Mouse (Mus musculus): ENCODE measurements around the gene Hoxc6.

The Hoxc6 gene

DNA sequence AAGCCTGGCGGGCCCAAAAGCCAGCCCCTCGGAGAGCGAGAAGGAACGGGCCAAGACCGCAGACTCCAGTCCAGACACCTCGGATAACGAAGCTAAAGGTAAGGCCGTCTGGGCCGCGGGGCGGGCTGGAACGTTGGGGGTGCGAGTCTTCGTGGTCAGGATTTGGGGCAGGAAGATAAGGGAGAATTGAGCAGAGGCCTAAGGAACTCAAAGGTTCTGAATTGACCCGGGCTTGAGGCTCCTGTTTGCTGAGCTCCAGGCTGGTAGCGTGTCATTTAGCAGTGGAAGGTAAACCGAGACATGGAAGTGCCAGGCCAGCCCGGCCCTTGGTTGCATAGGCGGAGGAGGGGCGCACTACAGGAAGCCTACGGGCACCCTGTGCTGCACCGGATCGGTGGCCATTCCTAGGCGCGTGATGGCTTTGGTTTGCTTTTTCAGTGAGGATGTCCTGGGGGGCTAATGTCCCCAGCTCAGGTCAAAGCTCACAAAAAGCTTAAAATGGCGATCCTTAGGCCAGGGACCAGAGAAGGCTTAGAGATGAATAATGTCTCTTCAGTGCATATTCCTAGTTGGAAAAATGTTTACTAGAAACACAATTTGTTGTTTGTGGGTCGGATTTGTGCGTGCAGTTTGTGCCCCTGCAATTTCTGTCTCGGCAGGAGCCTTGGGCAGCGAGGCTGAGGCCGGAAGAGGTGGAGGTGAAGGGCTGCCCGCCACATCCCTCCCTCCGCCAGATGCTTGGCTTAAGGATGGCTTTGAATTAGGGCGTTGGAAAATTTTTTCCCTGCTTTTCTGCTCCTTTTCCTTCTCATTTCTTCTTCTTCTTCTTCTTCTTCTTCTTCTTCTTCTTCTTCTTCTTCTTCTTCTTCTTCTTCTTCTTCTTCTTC lies 30.3 kb upstream of the Hoxc6 start:
- no peak for DNase-seq (ENCODE audit: low read depth)

DNA sequence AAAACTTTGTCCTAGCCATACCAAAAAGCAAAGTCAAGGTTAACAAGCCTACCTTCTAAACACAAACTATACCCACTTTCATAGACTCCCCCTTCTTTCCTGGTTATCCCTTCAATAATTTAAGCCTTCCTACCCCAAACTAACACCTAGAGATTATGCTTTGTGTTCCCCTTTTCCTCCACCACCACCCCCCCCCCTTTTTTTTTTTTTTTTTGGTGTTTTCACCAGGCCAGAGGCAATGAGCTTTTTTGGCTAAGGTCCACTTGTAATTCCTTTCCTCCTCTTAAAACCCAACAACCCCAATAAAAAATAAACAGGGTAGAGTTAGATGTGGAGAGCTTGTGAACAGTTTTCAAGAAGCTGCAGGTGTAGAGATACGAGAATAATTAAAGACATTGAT lies 28.8 kb upstream of the Hoxc6 start:
- no peak for DNase-seq (ENCODE audit: low read depth)

DNA sequence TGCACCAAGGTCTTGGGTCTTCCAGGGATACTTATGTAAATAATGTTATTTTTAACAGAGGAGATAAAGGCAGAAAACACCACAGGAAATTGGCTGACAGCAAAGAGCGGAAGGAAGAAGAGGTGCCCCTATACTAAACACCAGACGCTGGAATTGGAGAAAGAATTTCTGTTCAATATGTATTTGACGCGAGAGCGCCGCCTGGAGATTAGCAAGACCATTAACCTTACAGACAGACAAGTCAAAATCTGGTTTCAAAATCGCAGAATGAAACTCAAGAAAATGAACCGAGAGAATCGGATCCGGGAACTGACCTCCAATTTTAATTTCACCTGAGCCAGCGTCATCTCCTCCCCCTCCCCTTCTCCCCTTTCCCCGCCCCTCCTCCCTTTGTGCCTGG lies 27.3 kb upstream of the Hoxc6 start:
- DNase-seq (ENCODE audit: low read depth) = no peak

DNA sequence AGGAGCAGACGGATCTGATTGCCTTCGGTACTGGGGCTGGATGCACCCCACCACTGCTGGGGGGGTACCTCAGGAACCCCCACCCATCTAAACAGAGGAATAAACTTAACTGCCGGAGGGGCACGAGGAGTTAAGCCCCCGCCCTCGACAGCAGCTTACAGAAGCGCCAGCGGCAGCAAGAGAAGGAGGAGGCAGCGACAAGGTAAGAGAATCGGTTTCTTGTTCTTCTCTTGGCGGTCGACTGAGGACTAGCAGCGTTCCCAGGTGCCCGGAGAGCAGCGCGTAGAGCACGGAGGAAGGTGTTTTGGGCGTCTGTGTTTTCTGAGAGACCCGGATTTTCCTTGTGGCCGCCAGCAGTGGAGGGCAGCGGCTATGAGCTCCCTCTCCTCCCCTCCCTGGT lies 25.8 kb upstream of the Hoxc6 start:
- DNase-seq (ENCODE audit: low read depth) = no peak

DNA sequence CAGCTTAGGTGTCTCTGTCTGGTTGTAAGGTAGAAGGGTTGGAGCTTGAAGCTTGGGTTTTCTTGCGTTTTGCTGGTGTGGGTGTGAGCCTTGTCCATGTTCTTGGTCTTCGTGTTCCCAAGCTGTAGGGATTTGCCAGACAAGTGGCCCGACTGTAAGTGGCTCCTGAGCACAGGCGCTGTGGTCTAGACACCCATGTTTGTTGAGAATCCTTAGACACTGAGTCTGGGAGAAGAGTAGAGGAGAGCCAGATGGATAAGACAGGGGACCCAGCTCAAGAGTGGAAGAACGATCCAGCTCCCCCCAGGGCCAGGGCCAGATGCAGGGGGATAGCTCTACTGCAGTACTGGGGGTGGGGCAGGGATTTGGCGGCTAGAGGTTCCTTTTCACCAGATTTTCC lies 25.3 kb upstream of the Hoxc6 start:
- no peak for DNase-seq (ENCODE audit: low read depth)

DNA sequence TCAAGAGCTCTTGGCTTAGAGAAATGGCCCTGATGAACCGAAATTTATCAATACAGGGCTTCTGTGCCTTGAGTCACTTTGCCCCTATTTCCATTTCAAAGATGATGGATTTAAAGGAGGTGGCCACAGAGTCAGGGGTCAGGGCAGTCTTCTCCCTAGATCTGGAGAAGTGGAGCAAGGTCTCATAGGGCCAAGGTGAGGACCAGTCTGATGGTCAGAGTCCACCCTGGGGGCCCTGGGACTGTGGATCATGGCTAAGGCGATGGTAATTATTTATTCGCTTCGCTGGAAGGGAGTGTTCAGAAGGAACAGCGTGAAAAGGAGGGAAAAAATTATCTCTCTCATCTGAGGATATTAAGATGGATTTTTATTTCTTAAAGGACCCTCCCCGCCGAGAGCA lies 23.0 kb upstream of the Hoxc6 start:
- DNase-seq (ENCODE audit: low read depth) = no peak

DNA sequence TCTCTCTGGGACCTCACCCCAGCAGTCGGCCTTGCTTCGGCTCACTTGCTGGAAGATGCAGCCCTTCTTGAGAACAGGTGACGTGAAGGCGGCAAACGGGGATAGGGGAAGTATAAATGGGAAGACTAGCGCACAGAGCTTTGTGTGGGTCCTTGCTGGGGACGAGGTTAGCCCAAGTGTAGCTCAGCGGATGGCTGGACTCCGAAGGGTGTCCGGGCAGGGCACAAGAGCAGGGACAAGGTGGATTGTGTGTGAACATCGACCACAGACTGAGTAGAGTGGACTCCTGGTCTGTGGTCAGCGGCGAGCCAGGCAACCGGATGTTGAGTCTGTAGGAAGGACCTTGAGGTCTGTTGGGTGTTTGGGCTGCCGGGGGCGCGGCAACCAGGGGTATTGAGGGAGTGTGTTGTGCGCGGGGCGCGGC lies 22.4 kb upstream of the Hoxc6 start:
- no peak for DNase-seq (ENCODE audit: low read depth)

DNA sequence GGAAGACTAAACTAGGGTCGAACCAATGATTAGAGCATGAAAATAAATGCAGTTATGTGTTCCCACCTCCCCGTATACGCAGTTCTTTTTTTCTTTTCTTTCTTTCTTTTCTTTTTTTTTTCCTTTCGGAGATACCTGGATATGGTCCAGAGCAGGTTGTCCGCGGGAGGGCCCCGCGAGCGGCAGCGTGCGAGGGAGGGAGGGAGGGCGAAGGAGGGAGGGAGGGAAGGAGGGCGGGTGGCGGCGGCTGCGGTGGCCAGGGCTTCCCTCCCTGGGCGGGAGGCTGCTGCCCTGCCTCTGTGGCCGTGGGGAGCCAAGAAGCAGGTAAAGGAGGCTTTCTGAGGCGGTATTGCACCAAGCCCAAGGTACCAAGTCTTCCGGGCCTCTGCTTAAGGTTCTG lies 21.9 kb upstream of the Hoxc6 start, which contains the start of gene Hoxc9:
Gene Hoxc9 (plus strand): TSS at position 269 of the 400 bp plus-strand sequence.
- DNase-seq (ENCODE audit: low read depth) = no peak

DNA sequence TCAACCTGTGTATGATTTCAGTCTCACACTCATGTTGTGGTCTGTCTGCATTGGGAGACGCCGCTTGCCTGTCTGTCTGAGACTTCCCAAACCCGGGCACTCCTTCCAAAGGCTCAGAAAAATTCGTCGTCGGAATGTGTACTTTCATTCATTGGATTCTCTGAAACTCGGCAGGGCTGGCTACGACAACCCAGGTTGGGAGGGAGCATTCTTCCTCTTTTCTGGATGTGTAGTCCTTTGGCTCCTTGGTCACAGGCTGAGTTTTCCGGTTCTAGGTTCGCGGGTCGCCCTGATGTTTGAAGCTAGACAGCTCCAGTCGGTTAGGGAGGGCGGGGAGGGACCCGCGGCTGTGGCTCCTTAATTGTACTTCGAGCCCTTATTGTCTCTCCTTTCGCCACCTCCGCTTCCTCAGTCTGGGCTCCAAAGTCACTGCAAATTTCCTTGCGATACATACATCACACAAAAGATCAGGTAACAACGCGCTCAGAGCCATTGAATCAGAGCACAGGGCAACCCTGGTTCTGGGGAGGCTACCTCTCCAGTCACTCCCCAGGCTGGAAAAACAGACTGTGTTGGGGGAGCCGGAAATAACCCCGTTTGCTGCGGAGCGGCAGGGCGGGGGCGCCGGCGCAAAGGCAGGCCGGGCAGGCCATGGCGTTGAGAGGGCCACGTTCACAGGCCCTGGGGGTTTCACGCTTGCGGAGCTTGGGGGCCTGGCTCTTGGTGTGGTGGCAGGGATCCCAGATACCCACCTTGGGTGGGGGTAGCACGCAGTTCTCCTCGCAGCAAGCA lies 21.2 kb upstream of the Hoxc6 start:
- no peak for DNase-seq (ENCODE audit: low read depth)

DNA sequence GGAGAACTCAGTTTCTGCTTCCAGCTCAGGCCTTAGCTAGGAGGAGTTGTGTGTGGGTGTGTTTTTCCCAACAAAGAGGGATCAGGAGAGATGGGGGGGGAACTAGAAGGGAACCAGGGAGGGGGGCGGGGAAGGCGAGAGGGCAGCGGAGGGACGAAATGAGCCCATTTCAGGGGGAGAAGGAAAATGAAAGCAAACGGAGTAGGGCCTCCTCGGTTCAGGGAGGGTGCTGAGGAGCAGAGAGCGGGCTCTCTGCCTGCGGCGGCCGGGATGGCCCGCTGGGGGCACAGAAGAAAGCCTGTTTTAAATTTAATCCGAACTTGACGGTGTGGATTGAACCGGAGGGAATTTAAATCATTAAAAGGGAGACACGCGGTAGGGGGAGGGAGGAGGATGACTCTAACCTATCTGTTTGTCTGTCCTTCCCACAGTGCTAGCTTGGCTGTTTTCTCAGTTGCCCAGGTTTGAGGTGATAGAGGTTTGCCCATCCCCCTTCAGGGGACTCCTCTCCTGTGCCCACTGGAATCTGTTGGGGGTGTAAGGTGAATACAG lies 20.6 kb upstream of the Hoxc6 start:
- no peak for DNase-seq (ENCODE audit: low read depth)

DNA sequence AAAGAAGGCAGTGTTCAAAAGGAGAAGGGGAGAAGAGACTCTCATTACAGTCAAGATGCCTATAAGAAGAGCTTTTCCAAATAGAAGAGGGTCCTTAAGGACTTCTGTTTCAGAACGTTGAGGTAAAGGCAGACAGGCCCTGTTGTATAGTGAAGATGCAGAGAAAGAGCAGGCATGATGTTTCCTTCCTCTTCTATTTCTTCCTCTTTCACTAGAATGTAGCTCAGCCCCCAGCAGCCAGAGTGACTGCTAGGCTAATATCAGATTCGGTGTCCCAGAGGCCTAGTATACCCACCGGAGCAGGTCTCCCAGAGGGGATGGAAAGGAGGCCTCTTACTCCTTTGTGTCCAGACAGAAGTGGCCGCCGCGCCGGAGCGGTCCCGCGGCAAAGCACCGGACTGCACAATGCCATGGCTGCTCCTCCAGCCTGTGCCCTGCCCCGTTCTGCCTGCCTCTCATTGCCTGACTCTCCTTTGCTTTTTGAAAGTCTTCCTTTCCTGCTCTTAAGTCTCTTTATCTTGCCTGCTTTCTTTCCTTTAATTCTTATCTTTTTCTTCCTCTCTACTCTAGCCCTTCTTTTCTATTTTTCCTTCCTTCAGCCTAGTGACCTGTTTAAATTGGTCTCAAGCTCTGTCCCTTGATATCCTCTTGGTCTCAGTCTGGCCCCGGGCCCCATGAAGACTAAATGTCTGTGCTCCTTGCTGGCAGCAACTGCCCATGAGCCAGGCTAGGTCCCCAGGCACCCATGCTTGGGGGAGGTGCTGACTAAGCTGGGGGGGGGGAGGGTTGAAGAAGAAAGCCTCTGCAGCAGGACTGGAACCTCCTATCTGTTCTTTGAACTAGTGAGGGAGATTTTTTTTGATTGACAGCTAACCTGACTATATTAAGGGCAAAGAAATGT lies 19.2 kb upstream of the Hoxc6 start:
- no peak for DNase-seq (ENCODE audit: low read depth)

DNA sequence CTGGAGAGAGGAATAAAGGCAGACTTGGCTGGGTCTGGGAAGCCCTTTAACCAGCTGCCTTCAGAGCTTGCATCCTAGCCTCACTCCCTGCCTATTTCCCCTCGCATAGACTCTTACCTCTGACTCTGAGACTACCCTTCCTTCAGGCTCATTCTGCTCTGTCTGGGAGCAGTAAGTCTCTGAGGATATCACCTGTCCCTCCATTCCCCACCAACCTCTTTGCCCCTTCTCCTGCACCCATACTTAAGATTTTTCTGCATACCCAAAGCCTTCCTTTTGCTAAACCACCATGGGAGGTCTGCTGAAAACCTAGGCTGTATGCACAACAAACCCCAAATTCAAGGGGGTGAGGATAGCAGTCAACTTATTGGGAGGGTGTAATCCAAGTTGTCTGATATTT lies 18.1 kb upstream of the Hoxc6 start:
- no peak for DNase-seq (ENCODE audit: low read depth)

DNA sequence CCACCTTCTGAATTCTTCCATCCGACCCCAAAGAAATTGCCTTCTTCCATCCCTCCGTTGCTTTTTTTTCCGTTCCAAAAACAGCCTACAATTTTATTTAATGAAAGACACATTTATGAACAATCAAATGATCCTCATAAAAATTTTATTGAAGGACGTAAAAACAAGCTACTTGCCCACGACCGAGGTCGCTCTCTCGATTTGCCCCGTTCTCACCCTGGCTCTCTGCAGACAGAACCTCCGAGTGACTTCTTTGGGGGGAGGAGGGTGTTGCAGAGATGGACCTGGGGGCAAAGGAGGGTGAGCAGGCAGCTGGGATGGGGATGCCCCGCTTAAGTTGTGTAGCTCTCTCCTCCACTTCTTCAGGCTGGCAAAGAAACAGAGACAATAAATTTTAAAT lies 17.7 kb upstream of the Hoxc6 start:
- no peak for DNase-seq (ENCODE audit: low read depth)

DNA sequence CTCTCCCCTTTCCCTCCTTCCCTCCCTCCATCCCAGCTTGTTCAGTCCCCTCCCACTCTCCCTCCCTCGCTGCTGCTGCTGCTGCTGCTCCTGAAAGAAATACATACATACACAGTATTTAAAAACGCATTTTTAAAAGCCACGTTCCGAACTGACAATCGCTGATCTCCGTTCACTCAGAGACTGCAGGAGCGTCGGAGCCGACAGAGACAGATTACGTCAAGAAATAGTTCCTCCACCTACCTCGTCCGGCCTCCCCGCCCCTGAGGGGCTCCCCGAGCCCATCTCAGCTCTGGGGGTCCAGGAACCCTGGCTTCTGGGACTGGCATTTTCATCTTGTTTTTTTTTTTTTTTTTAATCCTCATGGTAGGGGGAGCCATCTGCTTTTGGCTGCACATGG lies 17.1 kb upstream of the Hoxc6 start:
- no peak for DNase-seq (ENCODE audit: low read depth)

DNA sequence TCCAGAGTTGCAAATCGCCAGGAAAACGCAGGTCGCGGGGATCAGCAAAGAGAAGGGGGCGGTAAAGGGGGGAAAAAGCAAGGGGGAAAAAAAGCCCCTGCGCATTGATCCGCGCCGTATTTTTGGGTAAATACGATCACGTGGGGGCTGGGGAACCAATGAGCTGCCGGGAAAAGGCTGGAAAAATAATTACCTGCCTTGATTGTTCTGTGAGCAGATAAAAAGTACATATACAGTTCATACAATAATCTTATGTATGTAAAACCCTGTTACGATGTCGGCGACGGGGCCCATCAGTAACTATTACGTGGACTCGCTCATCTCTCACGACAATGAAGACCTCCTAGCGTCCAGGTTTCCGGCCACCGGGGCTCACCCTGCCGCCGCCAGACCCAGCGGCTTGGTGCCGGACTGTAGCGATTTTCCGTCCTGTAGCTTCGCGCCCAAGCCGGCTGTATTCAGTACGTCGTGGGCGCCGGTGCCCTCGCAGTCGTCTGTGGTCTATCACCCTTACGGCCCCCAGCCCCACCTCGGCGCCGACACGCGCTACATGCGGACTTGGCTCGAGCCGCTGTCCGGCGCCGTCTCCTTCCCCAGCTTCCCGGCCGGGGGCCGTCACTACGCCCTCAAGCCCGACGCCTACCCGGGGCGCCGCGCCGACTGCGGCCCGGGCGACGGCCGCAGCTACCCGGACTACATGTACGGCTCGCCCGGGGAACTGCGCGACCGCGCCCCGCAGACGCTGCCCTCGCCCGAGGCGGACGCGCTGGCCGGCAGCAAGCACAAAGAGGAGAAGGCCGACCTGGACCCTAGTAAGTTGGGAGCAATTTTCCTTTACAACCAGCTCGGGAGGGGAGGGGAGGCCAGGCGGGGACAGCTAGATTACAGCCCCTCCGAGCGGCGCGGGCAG lies 16.4 kb upstream of the Hoxc6 start:
- no peak for DNase-seq (ENCODE audit: low read depth)

DNA sequence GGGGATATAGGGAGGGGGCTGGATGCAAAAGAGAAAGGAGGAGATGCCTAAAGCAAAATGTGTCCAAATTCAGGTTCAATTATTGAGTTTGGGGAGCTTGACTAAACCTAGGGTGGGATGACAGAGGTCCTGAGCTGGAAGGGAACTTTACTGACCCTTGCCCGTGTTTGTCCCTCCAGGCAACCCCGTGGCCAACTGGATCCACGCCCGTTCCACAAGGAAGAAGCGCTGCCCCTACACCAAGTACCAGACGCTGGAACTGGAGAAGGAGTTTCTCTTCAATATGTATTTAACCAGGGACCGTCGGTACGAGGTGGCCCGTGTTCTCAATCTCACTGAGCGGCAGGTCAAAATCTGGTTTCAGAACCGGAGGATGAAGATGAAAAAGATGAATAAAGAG lies 14.3 kb upstream of the Hoxc6 start:
- DNase-seq (ENCODE audit: low read depth) = no peak

DNA sequence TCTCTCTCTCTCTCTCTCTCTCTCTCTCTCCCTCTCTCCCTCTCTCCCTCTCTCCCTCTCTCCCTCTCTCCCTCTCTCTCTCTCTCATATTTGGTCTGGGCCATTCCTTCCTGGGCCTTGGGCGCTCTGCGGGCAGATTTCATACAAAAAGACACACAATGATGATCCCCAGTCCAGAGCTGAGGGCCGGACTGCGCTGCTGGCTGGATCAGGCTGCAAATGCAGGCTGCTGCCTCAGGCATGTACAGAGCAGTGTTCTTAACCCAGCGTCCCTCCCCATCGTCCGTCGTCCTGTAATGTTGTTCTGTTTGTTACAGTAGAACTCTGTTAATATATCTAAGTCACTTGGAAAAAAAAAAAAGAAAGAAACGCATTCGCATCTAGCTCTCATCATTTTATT lies 13.5 kb upstream of the Hoxc6 start:
- no peak for DNase-seq (ENCODE audit: low read depth)

DNA sequence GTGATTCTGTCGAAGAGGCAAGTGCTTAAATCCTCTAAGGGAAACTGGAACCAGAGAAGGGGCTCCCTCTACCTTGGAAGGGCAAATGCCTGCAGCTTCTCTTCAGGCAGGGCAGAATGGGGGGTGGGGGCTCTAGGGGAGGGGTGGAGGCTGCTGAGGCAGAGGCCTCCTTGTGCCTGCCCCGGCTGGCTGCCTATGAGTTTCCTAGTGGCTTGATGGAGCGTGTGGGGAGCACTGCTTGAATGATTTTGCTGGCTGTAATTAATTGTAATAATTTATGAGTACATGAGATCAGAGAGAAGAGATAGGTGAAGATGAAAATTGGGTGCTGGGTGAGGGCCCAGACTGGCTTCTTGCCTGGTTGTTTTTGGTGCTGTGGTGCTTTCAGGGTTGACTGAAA lies 13.1 kb upstream of the Hoxc6 start:
- no peak for DNase-seq (ENCODE audit: low read depth)

DNA sequence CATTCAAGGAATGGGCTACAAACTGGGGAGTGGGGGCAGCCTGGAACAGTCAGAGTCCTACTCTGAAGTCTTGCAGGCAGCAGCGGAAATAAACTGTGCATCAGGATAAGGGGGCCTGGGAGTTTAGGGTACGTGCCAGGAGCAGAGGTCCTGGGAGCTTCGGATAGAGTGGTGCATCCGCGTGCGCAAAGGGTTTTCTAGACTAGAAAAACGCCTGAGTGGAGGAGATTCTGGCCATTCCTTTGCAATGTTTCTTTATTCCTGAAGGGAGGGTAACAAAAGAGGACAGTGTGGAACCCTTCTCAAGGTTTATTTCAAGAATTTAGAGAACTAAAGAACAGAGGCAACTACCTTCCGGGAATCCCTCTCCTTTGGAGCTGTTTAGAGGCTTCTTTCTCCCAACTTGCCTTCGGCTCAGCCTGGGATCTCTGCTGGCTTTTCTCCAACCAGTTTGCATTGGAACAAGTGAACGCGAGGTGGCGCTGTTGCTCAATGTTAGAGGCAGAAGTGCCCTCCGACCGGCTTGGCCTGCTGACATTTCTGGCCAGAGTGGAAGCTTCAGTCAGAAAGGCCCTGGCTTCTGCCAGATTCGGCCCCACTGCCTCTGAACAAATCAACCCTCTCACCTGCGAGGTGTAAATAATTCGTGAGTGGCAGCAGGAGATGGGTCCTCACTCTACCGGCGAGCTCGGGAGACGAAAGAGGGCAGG lies 10.8 kb upstream of the Hoxc6 start:
- peak; percentile 84 for DNase-seq (ENCODE audit: low read depth)

DNA sequence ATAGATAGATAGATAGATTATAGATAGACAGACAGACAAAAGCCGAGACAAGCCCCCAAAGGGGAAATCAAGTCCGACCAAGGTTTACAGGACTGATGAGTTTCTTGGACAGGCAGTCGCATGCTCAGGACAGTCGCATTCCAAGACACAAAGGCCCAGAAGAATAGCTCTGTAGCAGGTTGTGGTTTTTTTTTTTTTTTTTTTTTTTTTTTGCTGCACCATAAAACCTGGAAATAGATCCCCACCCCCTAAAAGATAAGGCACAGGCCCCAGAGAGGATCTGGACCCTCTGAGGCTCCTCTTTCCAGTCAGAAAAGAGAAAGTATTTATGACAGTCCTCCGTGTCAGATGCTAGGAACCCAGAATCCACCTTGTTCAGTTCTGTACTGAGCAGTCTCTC lies 10.0 kb upstream of the Hoxc6 start:
- no peak for DNase-seq (ENCODE audit: low read depth)

Data from c-Kit-positive CD71-negative TER-119-negative erythroid progenitor cells, embryonic 14.5 days (primary cell).